Mouse (Mus musculus) mature B cell (primary cell): ENCODE measurements around the gene Tsks.

ENCODE experiments used
- in situ Hi-C: fragments of 300-500 bp; cut with MboI; formaldehyde crosslinking; loops from 2 replicates; pipeline ENCODE4 v1.14.3; 2019

The Tsks gene

DNA sequence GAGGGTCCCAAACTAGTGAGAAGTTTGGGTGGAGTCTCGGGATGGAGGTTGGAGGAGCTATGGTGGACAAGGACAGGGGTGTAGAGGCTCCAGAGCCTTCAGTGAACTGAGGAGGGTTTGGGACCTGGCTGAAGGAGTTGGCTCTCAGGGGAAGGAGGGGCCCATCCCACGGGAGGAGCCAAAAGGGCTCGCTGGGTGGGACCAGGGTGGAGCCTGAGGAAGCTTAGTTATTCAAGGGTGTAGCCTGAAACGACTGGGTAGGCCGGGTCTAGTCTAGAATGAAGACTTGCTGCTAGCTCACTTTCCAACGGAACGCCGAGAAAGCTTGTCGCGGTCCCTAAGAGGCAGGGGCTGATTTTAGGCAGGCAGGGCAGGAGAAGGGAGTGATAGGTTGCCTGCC lies 9.0 kb downstream of the Tsks start:
- in situ Hi-C loops: loop anchor here (10.0 kb wide), 1 partner anchor 227 kb away; no protein-coding TSS in a partner anchor

DNA sequence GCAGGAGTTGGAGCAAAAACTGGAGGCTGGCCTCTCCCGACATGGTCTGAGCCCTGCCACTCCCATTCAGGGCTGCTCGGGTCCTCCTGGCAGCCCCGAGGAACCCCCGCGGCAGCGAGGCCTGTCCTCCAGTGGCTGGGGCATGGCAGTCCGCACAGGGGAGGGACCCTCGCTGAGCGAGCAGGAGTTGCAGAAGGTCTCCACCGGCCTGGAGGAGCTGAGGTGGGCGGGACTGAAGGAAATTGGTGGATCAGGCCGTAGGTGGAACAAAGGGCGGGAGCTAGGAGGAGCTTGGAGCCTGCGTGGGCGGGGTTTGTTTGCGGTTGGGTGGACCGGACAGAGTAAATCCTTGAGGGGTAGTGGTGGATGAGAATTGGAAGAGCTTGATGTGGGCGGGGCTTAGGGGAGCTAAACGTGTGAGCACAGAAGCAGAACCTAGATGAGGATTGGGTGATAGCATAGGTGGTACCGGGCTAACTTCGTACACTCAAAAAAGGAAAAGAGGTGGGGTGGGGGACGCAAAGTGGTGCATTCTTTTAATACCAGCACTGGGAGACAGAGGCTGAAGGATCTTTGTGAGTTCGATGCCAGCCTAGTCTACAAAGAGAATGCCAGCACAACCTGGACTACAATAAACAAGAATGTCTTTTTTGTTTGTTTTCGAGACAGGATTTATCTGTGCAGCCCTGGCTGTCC lies 9.8 kb downstream of the Tsks start:
- in situ Hi-C loops: loop anchor here (10.0 kb wide), 1 partner anchor 228 kb away; no protein-coding TSS in a partner anchor

DNA sequence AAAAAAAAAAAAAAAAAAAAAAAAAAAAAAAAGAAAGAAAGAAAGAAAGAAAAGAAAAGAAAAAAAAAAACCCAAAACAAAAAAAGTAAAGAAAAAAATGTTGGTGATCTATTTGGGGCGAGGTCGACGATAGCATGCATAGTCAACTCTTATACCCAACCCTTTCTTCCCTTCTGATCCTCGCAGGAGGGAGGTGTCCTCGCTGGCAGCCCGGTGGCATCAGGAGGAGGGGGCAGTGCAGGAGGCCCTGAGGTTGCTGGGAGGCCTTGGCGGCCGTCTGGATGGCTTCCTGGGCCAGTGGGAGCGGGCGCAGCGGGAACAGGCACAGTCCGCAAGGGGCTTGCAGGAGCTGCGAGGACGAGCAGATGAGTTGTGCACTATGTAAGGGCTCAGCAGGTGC lies 10.6 kb downstream of the Tsks start:
- in situ Hi-C loops: loop anchor here (10.0 kb wide), 1 partner anchor 229 kb away; no protein-coding TSS in a partner anchor

DNA sequence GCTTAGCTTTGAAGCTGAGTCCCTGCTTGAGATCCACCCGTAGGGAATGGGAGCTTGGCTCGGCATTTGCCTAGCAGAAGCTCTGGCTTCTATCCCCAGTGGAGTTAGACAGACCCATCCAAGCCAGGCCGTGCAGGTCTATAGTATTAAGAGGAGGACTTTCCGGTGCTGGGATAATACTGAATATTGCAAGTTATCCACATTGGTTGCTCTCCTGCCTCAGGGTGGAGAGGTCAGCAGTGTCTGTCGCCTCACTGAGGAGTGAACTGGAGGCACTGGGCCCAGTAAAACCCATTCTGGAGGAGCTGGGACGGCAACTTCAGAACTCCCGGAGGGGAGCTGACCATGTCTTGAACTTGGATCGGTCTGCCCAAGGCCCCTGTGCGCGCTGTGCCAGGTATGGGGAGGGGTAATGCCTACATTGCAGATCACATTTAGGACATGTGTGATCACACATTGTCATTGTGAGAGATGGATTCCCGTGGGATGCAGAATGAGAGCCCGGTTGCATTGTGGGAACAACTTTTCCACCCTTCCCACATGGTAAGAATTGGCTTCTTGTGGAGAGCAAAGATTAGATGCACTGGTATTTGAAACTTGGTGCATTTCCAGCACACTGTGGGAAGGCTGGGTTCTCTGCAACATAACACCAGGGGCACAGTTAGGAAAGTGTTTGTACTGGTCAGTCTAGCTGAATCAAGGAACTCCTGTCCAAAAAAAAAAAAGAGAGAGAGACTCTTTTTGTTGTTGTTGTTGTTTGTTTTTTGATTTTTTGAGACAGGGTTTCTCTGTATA lies 11.3 kb downstream of the Tsks start:
- in situ Hi-C loops: loop anchor here (10.0 kb wide), 1 partner anchor 229 kb away; no protein-coding TSS in a partner anchor

DNA sequence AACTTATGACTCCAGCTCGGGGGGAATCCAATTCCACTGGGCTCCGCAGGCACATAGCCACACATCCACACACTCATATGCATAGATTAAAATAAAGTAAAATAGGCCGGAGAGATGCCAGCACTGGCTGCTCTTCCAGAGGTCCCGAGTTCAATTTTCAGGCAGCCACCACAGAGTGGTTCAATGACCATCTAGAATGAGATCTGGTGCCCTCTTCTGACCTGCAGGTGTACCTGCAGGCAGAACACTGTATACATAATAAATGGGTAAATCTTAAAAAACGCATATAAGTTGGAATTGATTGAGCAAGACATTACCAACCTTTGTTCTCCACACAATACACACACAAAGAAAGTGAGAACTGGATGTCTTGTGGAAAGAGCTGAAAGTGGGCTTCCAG lies 12.6 kb downstream of the Tsks start:
- in situ Hi-C loops: loop anchor here (10.0 kb wide), 1 partner anchor 231 kb away; no protein-coding TSS in a partner anchor

DNA sequence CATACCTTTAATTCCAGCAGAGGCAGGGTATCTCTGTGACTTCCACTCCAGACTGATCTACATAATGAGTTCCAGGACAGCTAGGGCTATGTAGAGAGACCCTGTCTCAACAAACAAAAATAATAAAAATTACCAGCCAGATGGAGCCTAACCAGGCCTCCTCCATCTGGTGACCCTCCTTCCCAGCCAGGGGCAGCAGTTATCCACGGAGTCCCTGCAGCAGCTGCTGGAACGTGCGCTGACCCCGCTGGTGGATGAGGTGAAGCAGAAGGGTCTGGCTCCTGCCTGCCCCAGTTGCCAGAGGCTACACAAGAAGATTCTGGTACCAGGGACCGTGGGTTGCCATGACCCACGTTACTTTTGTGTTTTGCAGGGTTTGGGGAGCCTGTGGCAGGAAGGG lies 13.3 kb downstream of the Tsks start:
- in situ Hi-C loops: loop anchor here (10.0 kb wide), 1 partner anchor 231 kb away; no protein-coding TSS in a partner anchor

DNA sequence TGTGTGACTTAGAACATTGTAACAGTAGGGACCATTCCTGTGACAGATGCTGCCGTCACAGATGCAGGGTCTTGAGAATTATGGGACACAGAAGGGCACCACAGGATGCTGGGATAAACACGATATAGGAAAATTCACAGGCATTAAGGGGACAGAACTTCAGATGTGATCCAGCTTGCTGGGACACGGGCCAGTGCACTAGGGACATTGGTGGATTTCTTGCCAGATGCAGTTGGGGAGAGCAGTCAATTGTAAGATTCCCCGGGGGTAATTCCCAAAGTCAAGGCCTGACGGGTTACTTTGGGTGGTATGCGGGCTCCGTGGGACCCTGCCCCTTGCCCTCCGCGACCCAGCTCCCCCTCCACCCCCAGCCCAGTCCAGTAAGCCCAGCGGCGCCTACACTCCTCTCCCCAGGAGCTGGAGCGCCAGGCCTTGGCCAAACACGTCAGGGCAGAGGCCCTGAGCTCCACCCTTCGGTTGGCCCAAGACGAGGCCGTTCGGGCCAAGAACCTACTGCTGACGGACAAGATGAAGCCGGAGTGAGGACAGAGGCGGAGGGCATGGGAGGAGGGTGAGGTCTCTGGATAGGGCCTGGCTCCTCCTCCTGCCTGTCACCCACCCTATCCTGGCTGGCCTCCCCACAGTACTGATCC lies 14.3 kb downstream of the Tsks start:
- in situ Hi-C loops: loop anchor here (10.0 kb wide), 1 partner anchor 233 kb away; no protein-coding TSS in a partner anchor

DNA sequence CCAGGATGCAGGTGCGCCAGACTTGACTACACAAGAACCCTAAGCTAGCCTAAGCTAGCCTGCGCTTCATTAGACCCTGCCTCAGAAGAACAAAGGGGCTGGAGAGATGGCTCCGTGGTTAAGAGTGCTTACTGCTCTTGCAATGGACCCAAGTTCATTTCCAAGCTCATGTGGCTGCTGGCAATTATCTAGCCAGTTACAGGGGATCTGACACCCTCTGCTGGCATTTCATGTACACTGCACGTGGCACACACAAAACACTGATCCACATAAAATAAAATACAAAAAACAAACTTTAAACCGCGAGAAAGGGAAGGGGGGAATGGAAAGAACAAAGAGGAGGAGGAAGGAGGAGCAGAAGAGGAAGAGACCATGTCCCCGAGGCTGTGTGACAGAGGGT lies 15.2 kb downstream of the Tsks start:
- in situ Hi-C loops: loop anchor here (10.0 kb wide), 1 partner anchor 233 kb away; no protein-coding TSS in a partner anchor

DNA sequence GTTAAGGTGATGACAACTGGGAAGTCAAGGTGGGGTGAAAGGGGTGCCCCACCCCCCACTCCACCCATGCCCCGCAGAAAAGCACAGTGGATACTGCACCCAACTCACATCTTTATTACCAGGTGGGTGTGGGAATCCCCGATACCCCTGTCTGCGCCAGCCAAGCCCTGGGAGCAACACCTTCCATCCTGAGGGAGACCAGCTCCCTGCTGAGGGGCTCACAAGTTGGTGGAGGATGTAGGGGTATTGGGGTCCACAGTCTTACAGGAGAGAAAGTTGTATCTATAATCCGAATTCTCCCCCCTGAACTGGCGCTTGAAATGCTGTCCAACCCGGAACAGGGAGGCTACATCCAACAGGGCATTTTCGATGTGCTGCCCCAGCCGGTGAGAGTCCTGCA lies 16.3 kb downstream of the Tsks start:
- in situ Hi-C loops: loop anchor here (10.0 kb wide), 1 partner anchor 234 kb away; no protein-coding TSS in a partner anchor

DNA sequence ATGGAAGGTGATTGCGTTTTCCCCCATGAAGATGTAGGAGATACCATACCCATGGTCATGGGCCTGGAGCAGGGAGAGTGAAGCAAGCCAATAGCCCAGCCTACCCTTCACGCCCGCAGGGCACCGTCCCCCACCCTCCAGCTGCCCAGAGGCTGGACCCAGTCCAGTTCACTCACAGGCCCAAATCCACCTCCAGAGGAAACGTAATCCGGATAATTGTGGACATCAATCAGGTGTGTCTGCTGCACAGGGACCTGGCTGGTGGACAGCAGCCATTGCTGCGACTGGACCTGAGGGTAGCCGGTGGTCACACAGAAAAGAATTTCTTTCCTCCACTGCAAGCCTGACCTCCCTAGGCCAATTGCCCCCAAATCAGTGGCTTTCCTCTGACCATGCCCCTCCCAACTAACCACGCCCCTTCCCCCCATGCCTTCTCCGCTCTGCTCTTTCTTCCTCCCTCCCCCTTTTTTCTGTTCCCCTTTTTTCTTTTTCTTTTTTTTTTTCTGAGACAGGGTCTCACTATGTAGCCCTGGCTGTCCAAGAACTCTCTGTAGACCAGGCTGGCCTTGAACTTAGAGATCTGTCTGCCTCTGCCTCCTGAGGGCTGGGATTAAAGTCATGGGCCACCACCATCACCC lies 17.0 kb downstream of the Tsks start:
- in situ Hi-C loops: loop anchor here (10.0 kb wide), 1 partner anchor 235 kb away; no protein-coding TSS in a partner anchor

DNA sequence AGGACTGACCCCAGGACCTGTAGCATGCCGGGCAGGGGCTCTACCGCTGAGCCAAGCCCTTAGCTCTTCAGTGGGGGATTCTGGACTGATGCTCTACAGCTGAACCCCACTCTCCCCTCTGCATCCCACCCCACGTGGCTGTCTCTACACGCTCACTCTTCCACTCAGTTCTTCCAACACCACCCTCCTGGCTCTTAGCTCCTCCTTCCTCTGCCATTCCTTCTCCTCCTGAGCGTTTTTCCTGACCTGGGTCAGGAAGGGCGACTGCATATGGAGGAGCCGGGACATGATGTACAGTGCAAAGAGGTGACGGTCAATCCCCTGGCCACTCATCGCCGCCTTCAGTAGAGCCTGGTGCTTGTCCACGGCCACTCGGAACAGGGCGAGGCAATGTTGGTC lies 17.5 kb downstream of the Tsks start:
- in situ Hi-C loops: no loop called here

DNA sequence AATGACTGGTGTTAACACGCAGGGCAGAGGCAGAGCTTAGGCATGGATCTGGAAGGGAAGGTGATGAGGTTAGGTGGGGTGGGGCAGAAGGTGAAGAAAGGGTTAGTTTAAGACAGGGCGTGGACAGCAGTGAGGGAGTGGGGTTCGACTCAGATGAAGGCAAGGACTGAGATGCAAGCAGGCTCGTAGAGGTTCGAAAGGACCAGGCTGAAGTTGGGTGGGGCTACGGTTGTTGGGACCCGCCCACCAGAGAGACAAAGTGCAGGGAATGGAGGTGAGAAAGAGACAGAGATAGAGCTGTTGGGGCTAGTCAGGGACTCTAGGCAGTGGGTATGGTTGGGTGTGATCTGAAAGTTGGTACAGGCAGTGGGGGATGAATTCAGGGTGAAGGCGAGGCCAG lies 19.3 kb downstream of the Tsks start:
- in situ Hi-C loops: no loop called here

DNA sequence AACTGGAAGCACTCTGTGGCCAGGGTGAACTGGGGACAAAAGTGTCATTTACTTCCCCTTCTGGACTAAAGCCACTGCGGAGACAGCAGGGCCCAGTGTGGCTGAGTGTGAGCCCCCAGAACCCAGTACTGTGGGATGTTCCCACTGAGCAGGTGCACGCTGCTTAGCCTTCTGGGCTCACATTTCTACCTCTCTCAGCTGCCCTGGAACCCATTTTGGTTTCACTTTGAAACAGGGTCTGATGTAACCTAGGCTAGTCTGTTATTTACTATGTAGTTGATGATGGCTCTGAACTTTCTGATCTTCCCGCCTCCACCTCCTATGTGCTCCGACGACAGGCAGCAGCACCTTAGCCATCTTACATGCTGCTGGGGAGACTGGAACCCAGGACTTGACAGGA lies 19.8 kb downstream of the Tsks start:
- in situ Hi-C loops: no loop called here

DNA sequence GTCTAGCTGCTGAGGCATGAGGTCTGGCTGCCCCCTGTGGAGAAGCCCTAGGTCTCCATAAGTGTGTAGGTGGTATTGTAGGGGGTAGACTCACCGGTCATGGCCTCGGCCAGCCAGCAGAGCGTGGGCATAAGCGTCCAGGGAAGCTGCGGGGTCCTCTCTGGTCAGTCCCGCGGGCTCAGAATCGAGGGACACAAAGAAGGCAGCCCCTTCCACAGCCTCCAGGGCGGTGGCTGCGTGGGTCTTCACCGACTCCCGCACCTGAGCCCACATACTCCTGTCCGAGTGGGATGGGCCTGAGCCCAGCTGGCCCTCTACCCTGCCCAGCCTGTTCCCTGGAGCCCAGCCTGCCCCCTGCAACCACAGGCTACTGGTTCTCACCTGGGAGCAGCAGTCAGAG lies 22.0 kb downstream of the Tsks start:
- in situ Hi-C loops: no loop called here

DNA sequence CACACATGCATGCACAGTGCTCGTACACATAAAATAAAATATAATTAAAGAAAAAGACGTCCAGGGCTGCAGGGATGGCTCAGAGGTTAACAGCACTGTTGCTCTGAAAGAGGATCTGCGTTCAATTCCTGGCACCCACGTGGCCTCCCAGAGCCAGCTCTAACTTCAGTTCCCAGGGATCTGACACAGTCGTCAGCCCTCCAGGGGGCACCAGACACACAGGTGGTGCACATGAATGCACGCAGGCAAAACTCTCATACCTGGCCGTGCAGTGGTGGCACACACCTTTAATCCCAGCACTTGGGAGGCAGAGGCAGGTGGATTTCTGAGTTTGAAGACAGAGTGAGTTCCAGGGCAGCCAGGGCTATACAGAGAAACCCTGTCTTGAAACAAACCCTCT lies 23.0 kb downstream of the Tsks start:
- in situ Hi-C loops: no loop called here

DNA sequence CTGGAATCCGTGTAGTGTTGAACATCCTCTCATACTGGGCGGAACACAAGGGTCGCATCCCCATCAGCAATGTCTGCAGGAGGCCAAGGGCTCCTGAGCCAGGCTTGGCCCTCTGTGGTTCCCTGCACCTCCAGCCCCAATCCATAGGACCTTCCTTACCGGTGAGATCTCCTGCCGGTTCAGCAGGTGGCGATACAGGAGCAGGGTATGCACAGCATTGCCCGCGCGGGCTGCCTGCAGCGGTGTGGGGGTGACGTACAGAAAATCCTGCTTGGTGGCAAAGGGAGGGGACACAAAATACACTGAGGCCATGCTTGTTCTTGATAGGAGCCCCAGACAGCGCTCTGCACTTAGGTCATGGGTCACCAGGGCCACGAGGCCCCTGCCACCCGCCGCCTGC lies 23.6 kb downstream of the Tsks start:
- in situ Hi-C loops: no loop called here

DNA sequence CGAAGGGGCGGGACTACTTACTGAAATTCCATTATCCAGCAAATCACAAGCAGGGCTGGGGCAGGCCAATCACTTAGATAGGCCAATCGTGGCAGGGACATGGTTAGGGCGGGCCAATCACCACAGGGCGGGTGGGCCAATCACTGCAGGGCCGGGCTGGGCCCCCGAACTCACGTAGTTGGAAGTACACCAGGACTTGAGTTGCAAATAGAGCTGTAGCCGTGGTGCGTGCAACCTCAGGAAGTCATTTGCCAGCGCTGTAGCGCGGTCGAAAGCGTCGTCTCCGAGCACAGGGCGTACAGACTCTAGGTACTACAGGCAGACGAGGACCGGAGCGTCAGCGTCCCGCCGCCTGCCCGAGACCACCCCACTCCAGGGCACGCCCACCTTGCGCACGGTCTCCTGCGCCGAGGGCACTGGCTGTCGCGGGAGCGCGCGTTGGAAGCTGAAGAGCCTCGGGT lies 27.3 kb downstream of the Tsks start:
- in situ Hi-C loops: no loop called here

DNA sequence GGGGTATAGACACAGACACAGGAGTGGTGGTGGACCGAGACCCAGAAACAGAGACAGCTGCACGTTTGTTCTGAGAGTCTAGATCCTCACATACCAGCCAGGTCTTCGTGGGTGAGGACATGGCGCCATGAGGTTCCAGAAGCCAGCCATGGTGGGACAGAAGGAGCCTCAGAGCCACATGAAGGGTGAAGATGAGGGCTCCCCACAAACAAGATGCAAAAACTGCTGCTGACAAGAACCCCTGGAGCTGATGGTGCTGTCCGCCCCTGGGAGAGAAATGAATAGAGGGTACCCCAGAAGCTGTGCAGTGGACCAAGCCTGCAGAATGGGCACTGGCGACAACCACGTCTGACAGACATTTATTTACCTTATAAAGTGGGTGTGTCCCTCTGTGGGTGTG lies 28.1 kb downstream of the Tsks start:
- in situ Hi-C loops: no loop called here

DNA sequence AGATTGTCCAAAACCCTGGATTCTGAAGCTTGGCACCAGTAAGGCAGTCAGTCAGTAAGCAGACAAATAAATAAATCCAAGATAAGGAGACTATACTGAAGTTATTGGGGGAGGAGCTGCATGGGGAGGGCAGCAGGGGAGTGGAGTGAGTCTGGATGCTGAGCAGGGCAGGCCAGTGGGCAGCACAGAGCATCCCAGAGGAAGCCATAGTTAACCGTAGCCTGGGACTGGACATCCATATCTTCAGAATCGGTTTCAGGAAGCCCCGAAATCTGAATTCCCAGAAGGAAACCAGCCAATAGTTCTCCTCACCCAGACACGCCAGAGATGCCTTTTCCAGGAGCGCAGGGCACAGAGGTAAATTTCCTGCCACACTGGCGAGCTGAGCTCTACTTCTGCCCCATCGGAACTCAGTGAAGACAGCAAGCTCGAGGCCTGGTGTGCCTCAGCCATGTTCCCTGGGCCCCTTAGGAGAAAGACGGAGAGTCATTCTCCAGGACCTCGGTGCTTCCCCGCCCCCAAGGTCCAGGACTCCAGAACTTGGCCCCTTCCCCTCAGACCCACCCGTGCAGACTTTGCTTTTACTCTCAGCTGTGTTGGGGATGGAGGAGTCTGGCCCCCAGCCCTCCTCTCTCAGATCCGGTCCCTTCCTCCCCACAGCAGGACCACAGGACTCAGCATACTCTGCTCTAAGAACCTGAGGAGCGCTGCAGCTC lies 30.6 kb downstream of the Tsks start:
- in situ Hi-C loops: no loop called here

DNA sequence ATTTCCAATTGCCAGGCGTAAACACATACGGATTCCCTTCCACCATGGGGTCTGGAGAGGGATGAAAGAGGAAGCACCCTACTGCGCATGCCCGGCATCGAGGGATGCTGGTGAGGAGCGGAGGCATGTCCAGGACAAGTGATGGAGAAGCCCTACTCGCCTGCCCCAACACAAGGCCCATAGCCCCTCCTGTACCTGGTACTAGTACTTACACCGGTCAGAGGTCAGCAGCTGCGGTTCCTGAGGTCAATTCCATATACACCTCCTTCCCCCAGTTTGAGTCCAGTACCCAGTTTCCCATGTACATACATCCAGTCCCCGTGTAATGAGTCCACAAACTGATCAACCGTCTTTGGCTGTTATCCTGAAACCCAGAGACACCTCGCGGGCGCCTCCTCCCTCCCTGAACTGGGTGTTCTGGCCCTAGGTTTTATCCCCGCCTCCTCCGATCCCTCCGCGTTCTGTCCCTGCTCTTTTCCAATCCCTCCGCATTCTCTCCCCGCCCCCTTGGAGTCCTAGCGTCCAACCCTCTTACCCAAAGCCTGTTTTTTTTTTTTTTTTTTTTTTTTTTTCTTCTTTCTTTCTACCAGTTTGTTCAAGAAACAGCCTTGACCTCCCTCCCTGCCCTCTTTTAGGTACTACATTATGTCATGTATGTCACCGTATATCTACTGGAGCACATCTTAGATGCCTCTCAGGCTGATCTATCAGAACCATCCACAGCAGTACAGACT lies 31.5 kb downstream of the Tsks start, which contains the start of gene Cpt1c:
Cpt1c (minus strand) TSS at position 469 of the 734 bp plus-strand sequence.
- in situ Hi-C loops: no loop called here
